In genomic region chr6:112489181-112489909, GRCm38 (mm10) we compare ENCODE assay signal across 9 mouse cellular contexts. TPM values are rescaled to one million over a fixed set of nuclear protein-coding genes. Genes with fewer than 3 reads are reported as not detected.
DNase-seq lines count a peak whose midpoint lies in the region; ATAC-seq lines count a peak whose summit lies in the region.
"Had no signal": no experiment of that assay in that cellular context is flagged by ENCODE, and none has a peak within 500 bp of the region (broad histone marks: within the 10 kb centered on the region; RNA-seq: fewer than 3 reads in every experiment).

No protein-coding gene starts in this region.

- peak; percentile 54 for ATAC-seq in forebrain, embryonic 12.5 days (ENCODE audit: low FRiP score)
- ATAC-seq in kidney, embryonic 15.5 days (replicated peaks; ENCODE audit: low FRiP score), result no peak; the same call in 1 of the 2 replicates
- ATAC-seq in midbrain, embryonic 16.5 days, result peak; percentile 36

- H3K4me1 ChIP-seq in heart, embryonic 10.5 days, result peaks cover 22% of the 10 kb centered on the region
- H3K4me1 ChIP-seq in forebrain, embryonic 12.5 days, result peaks cover 22% of the 10 kb centered on the region
- H3K4me1 ChIP-seq in kidney, embryonic 15.5 days, result peaks cover 47% of the 10 kb centered on the region
- H3K4me1 ChIP-seq in midbrain, embryonic 16.5 days (ENCODE audit: control insufficient read depth, insufficient read depth, low read length), result peaks cover 18% of the 10 kb centered on the region

- peaks cover 92% of the 10 kb centered on the region for H3K27me3 ChIP-seq in heart, embryonic 10.5 days (ENCODE audit: insufficient read depth, poor library complexity, severe bottlenecking)
- H3K27me3 ChIP-seq in forebrain, embryonic 12.5 days, result peaks cover 67% of the 10 kb centered on the region
- peaks cover 42% of the 10 kb centered on the region for H3K27me3 ChIP-seq in kidney, embryonic 15.5 days
- peaks cover 33% of the 10 kb centered on the region for H3K27me3 ChIP-seq in midbrain, embryonic 16.5 days (ENCODE audit: control insufficient read depth, insufficient read depth, low read depth, low read length)

- H3K9me3 ChIP-seq in heart, embryonic 10.5 days, result no peaks in the 10 kb centered on the region
- H3K9me3 ChIP-seq in forebrain, embryonic 12.5 days, result no peaks in the 10 kb centered on the region
- no peaks in the 10 kb centered on the region for H3K9me3 ChIP-seq in kidney, embryonic 15.5 days (replicated peaks)
- no peaks in the 10 kb centered on the region for H3K9me3 ChIP-seq in midbrain, embryonic 16.5 days (replicated peaks; ENCODE audit: control insufficient read depth, low read length, poor library complexity, severe bottlenecking)

- WGBS in heart, embryonic 10.5 days, result 9% methylated on average over 72 of the region's 72 CpGs
- WGBS in forebrain, embryonic 12.5 days, result 4% methylated on average over 72 of the region's 72 CpGs
- 4% methylated on average over 72 of the region's 72 CpGs for WGBS in kidney, embryonic 15.5 days
- WGBS in midbrain, embryonic 16.5 days, result 4% methylated on average over 71 of the region's 72 CpGs

- H3K36me3 ChIP-seq in heart, embryonic 10.5 days, result no peaks in the 10 kb centered on the region
- no peaks in the 10 kb centered on the region for H3K36me3 ChIP-seq in forebrain, embryonic 12.5 days (replicated peaks)
- no peaks in the 10 kb centered on the region for H3K36me3 ChIP-seq in kidney, embryonic 15.5 days
- no peaks in the 10 kb centered on the region for H3K36me3 ChIP-seq in midbrain, embryonic 16.5 days (ENCODE audit: control insufficient read depth, insufficient read depth, low read length)

- peak overlapping the region; percentile 25; the same call in 1 of the 2 replicates for H3K9ac ChIP-seq in forebrain, embryonic 12.5 days
- no peak overlapping the region for H3K9ac ChIP-seq in kidney, embryonic 15.5 days
- H3K9ac ChIP-seq in midbrain, embryonic 16.5 days (ENCODE audit: low read depth, low read length), result peak overlapping the region; percentile 60

- no peak overlapping the region for H3K27ac ChIP-seq in heart, embryonic 10.5 days
- H3K27ac ChIP-seq in forebrain, embryonic 12.5 days, result no peak overlapping the region
- H3K27ac ChIP-seq in kidney, embryonic 15.5 days, result no peak overlapping the region
- no peak overlapping the region for H3K27ac ChIP-seq in midbrain, embryonic 16.5 days (ENCODE audit: low read length)

- H3K4me3 ChIP-seq in heart, embryonic 10.5 days, result peak overlapping the region; percentile 53
- peak overlapping the region; percentile 41 for H3K4me3 ChIP-seq in forebrain, embryonic 12.5 days (replicated peaks)
- H3K4me3 ChIP-seq in kidney, embryonic 15.5 days (replicated peaks), result peak overlapping the region; percentile 45
- peak overlapping the region; percentile 43 for H3K4me3 ChIP-seq in midbrain, embryonic 16.5 days (ENCODE audit: low read depth, low read length)

- peak overlapping the region; percentile 69 for H3K4me2 ChIP-seq in forebrain, embryonic 12.5 days
- peak overlapping the region; percentile 79 for H3K4me2 ChIP-seq in kidney, embryonic 15.5 days
- peak overlapping the region; percentile 87 for H3K4me2 ChIP-seq in midbrain, embryonic 16.5 days (ENCODE audit: low read length)

- no peak for DNase-seq in heart, embryonic 10.5 days (ENCODE audit: low spot score)
- DNase-seq in heart, adult 18-20 months, result no peak
- peak; percentile 26 for DNase-seq in R1 (ENCODE audit: low read depth, low spot score)
- no peak for DNase-seq in frontal cortex, postnatal 25 days (ENCODE audit: low spot score in 2 of 2)
- no peak for DNase-seq in thymus, adult 18-20 months

RNA-seq across cellular contexts. Expression of gene Oxtr, which starts 0.4 kb away (rescaled TPM):
- 0.08 and 0.17 TPM in 2 replicates for polyA plus RNA-seq in heart, embryonic 10.5 days (2016; fragmentation: Nextera tagmentation; extraction: Ambion mirVana)
- total RNA-seq in heart, adult 18-20 months (2021), result under 1 TPM; 0.18 to 0.30 TPM
- polyA plus RNA-seq in forebrain, embryonic 12.5 days (2016; fragmentation: Nextera tagmentation; extraction: Ambion mirVana), result 0.23 and 0.26 TPM in 2 replicates
- polyA plus RNA-seq in kidney, embryonic 15.5 days (2015; fragmentation: Nextera tagmentation; extraction: Ambion mirVana), result 5.8 and 6.0 TPM in 2 replicates
- polyA plus RNA-seq in midbrain, embryonic 16.5 days (2015; fragmentation: Nextera tagmentation; extraction: Ambion mirVana), result 1.6 and 2.3 TPM in 2 replicates
- total RNA-seq: MEL had no signal

RNA-seq across cellular contexts. Expression of gene Cav3, which starts 30.0 kb away (rescaled TPM):
- polyA plus RNA-seq in heart, embryonic 10.5 days (2016; fragmentation: Nextera tagmentation; extraction: Ambion mirVana), result 27.8 and 64.0 TPM in 2 replicates
- 10 to 100 TPM; 62.8 to 77.7 TPM for total RNA-seq in heart, adult 18-20 months (2021)
- polyA plus RNA-seq in forebrain, embryonic 12.5 days (2016; fragmentation: Nextera tagmentation; extraction: Ambion mirVana), result 0.22 TPM in 1 of 2 replicates, not detected in the other
- polyA plus RNA-seq in kidney, embryonic 15.5 days (2015; fragmentation: Nextera tagmentation; extraction: Ambion mirVana), result 2.1 and 5.2 TPM in 2 replicates
- polyA plus RNA-seq in midbrain, embryonic 16.5 days (2015; fragmentation: Nextera tagmentation; extraction: Ambion mirVana), result 0.16 TPM in 1 of 2 replicates, not detected in the other
- total RNA-seq: MEL had no signal
